Mouse (Mus musculus): Measurements from ENCODE around the gene Sub1. TPM values are rescaled to one million over a fixed set of nuclear protein-coding genes. Genes with fewer than 3 reads are reported as not detected.

Gene Sub1
- polyA plus RNA-seq, 1 experiment, result 1.3 TPM

GRCm38 (mm10) chr15:11959716-11960115 is 37.1 kb downstream of the Sub1 start:
- TF ChIP-seq GATA1 (IDR thresholded peaks at IDR 0.05; ENCODE audit: low read length) (no peak), TAL1 (IDR thresholded peaks at IDR 0.05; ENCODE audit: low read length) (no peak)
- Histone ChIP-seq H3K9me3 (ENCODE audit: control insufficient read depth, low read length) (no peaks in the 10 kb centered on the region), H3K4me1 (ENCODE audit: control insufficient read depth) (no peaks in the 10 kb centered on the region), H3K36me3 (ENCODE audit: control insufficient read depth) (no peaks in the 10 kb centered on the region), H3K4me3 (replicated peaks) (no peak overlapping the region), H3K27me3 (ENCODE audit: control insufficient read depth) (no peaks in the 10 kb centered on the region)

DNA sequence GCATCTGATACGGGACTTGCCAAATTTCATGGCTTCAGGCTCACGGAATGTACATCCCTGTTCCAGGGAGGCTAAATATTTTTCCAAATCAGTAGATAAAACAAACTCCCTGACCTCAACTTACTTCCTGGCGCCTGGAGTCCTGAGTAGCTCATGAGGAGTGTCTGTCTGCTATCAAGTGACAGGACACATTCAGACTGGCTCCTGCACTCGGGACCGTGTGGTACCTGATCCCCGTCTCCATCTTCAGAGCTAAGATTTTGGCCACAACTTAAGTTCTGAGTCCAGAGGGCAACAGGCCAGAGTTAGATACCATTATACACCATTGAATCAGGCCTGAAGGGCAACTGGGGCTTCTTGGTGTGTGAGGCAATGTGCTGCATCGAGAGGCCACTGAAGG is 40.7 kb downstream of the Sub1 start:
- TF ChIP-seq GATA1 (IDR thresholded peaks at IDR 0.05; ENCODE audit: low read length), result no peak
- no peak for TF ChIP-seq TAL1 (IDR thresholded peaks at IDR 0.05; ENCODE audit: low read length)
- Histone ChIP-seq H3K27me3 (ENCODE audit: control insufficient read depth) (no peaks in the 10 kb centered on the region), H3K36me3 (ENCODE audit: control insufficient read depth) (no peaks in the 10 kb centered on the region), H3K9me3 (ENCODE audit: control insufficient read depth, low read length) (no peaks in the 10 kb centered on the region), H3K4me1 (ENCODE audit: control insufficient read depth) (no peaks in the 10 kb centered on the region), H3K4me3 (replicated peaks) (no peak overlapping the region)

GRCm38 (mm10) chr15:11954190-11954589 is 42.6 kb downstream of the Sub1 start:
- Histone ChIP-seq H3K27me3 (ENCODE audit: control insufficient read depth) (no peaks in the 10 kb centered on the region), H3K36me3 (ENCODE audit: control insufficient read depth) (no peaks in the 10 kb centered on the region), H3K4me3 (replicated peaks) (no peak overlapping the region)

DNA sequence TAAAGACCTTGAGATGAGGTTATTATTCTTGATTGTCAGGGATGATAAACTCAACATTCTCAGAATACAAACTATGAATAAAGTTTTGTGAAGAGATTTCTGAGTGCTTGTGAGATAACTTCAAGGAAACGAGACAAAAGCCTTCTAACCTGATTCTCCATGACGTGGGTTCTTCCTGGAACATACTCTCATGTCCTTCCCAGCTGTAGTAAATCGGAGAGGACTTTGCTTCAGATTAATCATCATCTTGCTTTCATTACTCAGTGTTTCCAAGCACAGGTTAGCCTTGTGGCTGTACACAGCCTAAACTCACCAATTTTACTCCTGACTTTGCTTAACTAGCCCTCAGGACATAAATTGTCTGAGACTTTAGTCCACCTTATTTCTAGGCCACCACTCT is 44.6 kb downstream of the Sub1 start:
- TF ChIP-seq TAL1 (IDR thresholded peaks at IDR 0.05; ENCODE audit: low read length) (no peak), GATA1 (IDR thresholded peaks at IDR 0.05; ENCODE audit: low read length) (no peak)
- Histone ChIP-seq H3K27me3 (ENCODE audit: control insufficient read depth) (no peaks in the 10 kb centered on the region), H3K36me3 (ENCODE audit: control insufficient read depth) (no peaks in the 10 kb centered on the region), H3K9me3 (ENCODE audit: control insufficient read depth, low read length) (peaks cover 2% of the 10 kb centered on the region; the same call in 1 of the 2 replicates), H3K4me1 (ENCODE audit: control insufficient read depth) (no peaks in the 10 kb centered on the region), H3K4me3 (replicated peaks) (no peak overlapping the region)

More at GRCm38 (mm10) chr15:11954190-11954589, 42.6 kb downstream of the Sub1 start:
- H3K4me1 ChIP-seq (ENCODE audit: control insufficient read depth), result no peaks in the 10 kb centered on the region
- TF ChIP-seq TAL1 (IDR thresholded peaks at IDR 0.05; ENCODE audit: low read length) (no peak), GATA1 (IDR thresholded peaks at IDR 0.05; ENCODE audit: low read length) (no peak)
- peaks cover 2% of the 10 kb centered on the region; the same call in 1 of the 2 replicates for H3K9me3 ChIP-seq (ENCODE audit: control insufficient read depth, low read length)

GRCm38 (mm10) chr15:11951181-11951580 is 45.6 kb downstream of the Sub1 start:
- no peaks in the 10 kb centered on the region for H3K4me1 ChIP-seq (ENCODE audit: control insufficient read depth)
- TF ChIP-seq GATA1 (IDR thresholded peaks at IDR 0.05; ENCODE audit: low read length), result no peak
- no peak for TF ChIP-seq TAL1 (IDR thresholded peaks at IDR 0.05; ENCODE audit: low read length)
- peaks cover 2% of the 10 kb centered on the region; the same call in 1 of the 2 replicates for H3K9me3 ChIP-seq (ENCODE audit: control insufficient read depth, low read length)
- no peaks in the 10 kb centered on the region for H3K27me3 ChIP-seq (ENCODE audit: control insufficient read depth)
- H3K4me3 ChIP-seq (replicated peaks), result no peak overlapping the region
- no peaks in the 10 kb centered on the region for H3K36me3 ChIP-seq (ENCODE audit: control insufficient read depth)

- H3K27me3 ChIP-seq (ENCODE audit: control insufficient read depth), result no peaks in the 10 kb centered on the region
- H3K9me3 ChIP-seq (ENCODE audit: control insufficient read depth, low read length), result peaks cover 2% of the 10 kb centered on the region; the same call in 1 of the 2 replicates
- no peak overlapping the region for H3K4me3 ChIP-seq (replicated peaks)
- TF ChIP-seq TAL1 (IDR thresholded peaks at IDR 0.05; ENCODE audit: low read length) (no peak), GATA1 (IDR thresholded peaks at IDR 0.05; ENCODE audit: low read length) (no peak)
- no peaks in the 10 kb centered on the region for H3K36me3 ChIP-seq (ENCODE audit: control insufficient read depth)
- H3K4me1 ChIP-seq (ENCODE audit: control insufficient read depth), result no peaks in the 10 kb centered on the region
Observed at GRCm38 (mm10) chr15:11950144-11950543, 46.6 kb downstream of the Sub1 start.

- H3K4me1 ChIP-seq (ENCODE audit: control insufficient read depth), result no peaks in the 10 kb centered on the region
- no peak overlapping the region for H3K4me3 ChIP-seq (replicated peaks)
- no peaks in the 10 kb centered on the region for H3K27me3 ChIP-seq (ENCODE audit: control insufficient read depth)
- TF ChIP-seq GATA1 (IDR thresholded peaks at IDR 0.05; ENCODE audit: low read length) (no peak), TAL1 (IDR thresholded peaks at IDR 0.05; ENCODE audit: low read length) (no peak)
- no peaks in the 10 kb centered on the region for H3K36me3 ChIP-seq (ENCODE audit: control insufficient read depth)
- peaks cover 2% of the 10 kb centered on the region; the same call in 1 of the 2 replicates for H3K9me3 ChIP-seq (ENCODE audit: control insufficient read depth, low read length)
Observed at GRCm38 (mm10) chr15:11949490-11949889, 47.3 kb downstream of the Sub1 start.

DNA sequence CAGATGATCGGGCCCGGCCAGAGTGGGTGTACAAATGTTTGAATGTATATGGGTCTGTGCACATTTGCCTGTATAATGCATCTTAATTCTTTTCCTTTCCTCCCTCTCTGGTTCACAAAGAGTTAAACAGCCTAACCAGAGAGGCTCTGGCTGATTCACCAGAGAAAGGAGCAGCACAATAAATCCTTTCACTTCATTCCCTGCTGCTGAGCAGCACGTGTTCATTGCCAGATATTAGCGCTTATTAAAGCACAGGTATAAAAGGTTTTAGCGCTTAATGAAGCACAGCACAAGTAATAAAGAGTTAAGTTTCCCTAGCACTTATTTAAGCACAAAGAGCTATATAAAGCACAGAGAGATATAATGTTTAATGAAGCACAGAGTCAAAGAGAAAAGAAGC is 55.9 kb downstream of the Sub1 start:
- H3K27me3 ChIP-seq (ENCODE audit: control insufficient read depth), result no peaks in the 10 kb centered on the region
- no peaks in the 10 kb centered on the region for H3K9me3 ChIP-seq (ENCODE audit: control insufficient read depth, low read length)
- no peaks in the 10 kb centered on the region for H3K4me1 ChIP-seq (ENCODE audit: control insufficient read depth)
- TF ChIP-seq GATA1 (IDR thresholded peaks at IDR 0.05; ENCODE audit: low read length) (no peak), TAL1 (IDR thresholded peaks at IDR 0.05; ENCODE audit: low read length) (no peak)
- H3K36me3 ChIP-seq (ENCODE audit: control insufficient read depth), result no peaks in the 10 kb centered on the region
- H3K4me3 ChIP-seq (replicated peaks), result no peak overlapping the region

Other genes with a start within 250 kb of the Sub1 start
- gene Npr3, start 89.7 kb downstream of the Sub1 start, polyA plus RNA-seq (2012), result not detected in 2 replicates
- gene Zfr, start 120.8 kb upstream of the Sub1 start, polyA plus RNA-seq (2012), result 1.5 and 2.1 TPM in 2 replicates
- 0.16 and 0.30 TPM in 2 replicates for gene Mtmr12, start 208.0 kb upstream of the Sub1 start, polyA plus RNA-seq (2012)

All from erythroblast, embryonic 14.5 days (primary cell).